Mouse (Mus musculus) cerebellum, postnatal 10 days (tissue): ENCODE measurements around the gene Ttc39b.

Experiments used
- DNase-seq, 2 experiments: peaks; one replicate each; pipeline ENCODE4 v3.0.0; 2021; ENCODE audit warnings: mixed read lengths in 2 of 2

Ttc39b gene

DNA sequence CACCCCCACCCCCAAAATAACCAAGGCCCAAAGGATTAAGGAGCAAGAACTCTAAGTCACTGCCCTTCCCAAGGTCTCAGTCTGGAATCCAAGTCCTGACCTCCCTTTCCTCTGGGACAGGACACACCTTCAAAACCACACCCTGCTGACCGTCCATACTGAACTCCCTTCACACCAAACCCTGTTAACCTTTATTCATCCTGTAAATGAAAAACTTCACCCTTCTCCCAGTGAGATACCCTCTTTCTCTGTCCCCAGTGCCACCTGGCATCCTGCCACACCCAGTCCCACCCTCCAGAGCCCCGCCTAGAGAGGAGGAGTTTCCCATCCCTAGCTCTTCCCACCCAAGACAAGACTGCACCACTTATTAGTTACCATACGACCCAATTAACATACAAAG is 7.3 kb downstream of the Ttc39b start:
- DNase-seq, result peak in 1 of 2 experiments; percentile 27

DNA sequence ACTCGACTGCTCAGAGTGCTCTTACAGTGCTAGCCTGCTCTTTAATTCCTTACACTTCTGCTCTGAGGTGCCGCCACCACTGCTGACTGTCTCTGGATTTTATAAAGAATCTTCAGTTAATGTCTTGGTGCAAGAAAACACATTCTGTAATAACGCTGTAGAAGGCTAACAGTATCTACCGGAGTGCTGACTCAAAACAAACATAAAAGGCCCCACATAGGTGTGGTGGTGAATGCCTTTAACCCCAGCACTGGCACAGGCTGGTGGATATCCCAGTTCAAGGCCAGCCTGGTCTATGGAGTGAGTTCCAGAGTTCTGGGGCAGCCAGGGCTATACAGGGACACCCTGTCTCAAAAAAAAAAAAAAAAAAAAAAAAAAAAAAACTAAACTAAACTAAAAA is 8.1 kb downstream of the Ttc39b start:
- DNase-seq, result no peak

DNA sequence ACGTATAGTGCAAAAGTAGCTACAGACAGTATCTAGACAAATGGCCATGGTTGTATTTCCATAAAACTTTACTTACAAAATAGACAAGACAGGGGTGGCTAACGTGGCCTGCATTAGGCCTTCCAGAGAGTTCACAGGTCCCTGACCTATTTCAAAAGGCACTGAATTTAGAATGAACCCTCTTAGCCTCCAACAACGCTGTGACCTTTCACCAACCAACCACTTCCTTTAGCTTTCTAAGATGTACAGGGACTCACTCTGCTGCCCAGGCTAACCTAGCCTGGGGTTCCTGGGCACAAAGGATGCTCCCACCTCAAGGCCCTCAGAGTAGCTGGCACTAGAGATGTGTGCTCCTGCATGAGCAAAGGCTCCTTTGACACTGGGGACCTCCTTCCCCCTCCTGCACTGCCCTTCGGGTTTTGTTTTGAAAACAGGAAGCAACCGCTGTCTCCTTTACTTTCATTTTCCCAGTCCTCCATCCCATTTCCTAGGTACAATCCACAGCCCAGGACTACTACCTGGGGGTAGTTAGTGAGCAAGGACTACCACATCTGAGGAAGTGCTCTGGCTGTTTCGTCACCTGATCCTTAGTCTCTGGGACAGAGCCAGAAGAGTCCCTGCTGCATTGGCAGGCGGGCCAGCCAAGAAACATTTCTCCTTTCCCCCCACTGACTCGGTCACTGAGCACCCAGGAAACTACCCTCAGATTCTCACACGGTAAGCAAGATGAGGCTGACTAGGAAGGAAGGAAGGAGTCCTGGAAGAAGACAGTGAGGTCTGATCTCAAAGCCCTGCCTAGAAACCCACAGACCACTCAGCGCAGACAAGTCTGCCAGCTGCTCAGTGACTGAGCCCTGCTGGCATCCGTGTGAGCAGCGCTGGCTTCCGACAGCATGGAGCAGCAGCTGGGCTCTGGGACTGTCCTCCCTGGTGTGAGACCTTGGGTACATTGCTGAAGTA is 8.9 kb downstream of the Ttc39b start:
- DNase-seq, result peak; percentile 50 to 64

DNA sequence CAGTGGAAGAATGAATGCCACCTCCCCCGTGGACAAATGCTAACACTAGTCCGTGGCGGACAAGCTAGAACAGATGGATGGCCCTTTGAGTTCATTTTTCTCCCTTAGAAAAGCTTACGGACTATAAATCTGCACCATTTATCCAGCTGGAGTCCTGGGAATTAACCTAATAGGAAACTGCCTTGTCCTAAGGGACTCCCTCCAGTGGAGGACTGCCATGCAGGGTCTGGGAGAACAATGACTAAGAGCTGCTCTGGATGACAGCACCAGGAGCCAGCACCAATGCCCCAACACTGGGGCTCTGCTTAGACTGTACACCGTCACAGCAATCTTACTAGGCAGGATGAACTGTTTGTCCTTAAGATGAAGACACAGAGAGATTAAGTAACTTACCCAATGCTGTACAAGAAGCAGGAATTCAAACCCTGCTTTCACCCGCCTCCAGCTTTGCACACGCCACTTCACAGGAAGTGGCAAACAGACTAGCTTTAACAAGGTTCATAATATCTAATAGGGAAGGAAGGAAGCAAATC is 9.7 kb downstream of the Ttc39b start:
- no peak for DNase-seq

DNA sequence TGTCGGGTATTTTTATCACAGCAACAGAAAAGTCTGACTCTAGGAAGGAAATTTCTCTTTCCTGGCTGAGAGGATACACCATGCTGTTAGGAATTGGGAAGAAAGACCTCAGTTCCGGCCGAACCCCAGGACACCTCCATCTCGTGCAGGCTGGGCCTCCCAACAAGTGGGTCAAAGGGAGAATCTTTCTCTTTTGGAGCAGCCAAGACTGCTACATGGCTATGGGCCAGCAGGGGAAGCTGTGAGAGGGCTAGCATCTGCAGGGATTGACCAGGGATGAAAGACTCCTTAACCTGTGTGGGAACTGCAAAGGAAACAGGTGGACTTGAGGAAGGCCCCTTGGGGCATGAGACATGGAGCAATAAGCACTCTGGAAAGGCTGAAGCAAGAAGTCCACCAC is 11.7 kb downstream of the Ttc39b start:
- DNase-seq, result peak; percentile 27 to 39

DNA sequence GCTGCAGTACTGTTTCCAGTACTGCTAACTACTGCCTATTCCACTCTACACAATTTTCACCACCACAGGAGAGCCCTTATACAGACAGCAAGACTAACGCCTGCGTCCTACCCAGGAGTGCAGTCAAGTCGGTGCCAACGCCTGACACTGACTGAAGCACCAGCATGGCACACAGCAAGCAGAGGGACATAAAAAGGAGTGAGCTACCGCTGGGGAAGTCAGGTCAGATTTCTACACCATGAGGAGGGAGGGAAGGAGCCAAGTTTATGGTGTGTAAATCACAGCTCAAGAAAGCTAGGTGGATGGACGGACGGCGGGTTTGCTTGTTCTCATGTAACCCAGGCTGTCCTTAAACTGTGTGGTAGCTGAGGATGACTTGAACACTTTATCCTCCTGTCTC is 12.6 kb downstream of the Ttc39b start:
- DNase-seq, result no peak

DNA sequence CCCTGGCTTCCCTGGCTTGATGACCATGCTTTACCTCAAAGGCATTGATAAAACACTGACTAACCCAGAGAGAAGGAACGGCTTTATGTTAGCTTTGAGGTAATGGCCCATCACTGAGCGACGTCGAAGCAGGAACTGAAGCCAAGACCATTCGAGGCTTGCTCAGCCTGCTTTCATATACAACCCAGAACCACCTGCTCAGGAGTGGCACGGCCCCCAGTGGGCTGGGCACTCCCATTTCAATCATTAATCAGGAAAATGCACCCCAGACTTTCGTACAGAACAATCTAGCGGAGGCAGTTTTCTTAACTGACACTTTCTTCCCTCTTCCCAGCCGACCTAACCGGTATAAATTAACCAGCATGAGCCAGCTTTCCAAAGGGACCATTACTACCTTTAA is 13.1 kb downstream of the Ttc39b start:
- DNase-seq, result no peak

DNA sequence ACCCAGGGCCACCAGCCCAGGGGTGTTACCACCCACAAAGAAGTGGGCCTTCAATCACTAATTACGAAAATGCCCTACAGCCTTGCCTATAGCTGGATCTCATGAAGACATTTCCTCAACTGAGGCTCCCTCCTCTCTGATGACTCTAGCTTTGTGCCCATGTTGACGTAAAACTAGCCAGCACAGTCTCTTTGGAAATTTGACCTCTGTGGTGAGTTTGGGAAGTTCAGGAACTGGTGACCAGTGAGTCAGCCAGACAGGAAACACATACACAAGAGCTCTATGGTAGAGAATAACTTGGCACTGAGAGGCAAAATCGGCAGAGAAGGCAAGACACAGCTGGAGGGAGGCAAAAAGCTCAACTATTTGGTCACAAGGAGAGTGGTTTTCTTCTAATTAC is 15.1 kb downstream of the Ttc39b start:
- no peak for DNase-seq

DNA sequence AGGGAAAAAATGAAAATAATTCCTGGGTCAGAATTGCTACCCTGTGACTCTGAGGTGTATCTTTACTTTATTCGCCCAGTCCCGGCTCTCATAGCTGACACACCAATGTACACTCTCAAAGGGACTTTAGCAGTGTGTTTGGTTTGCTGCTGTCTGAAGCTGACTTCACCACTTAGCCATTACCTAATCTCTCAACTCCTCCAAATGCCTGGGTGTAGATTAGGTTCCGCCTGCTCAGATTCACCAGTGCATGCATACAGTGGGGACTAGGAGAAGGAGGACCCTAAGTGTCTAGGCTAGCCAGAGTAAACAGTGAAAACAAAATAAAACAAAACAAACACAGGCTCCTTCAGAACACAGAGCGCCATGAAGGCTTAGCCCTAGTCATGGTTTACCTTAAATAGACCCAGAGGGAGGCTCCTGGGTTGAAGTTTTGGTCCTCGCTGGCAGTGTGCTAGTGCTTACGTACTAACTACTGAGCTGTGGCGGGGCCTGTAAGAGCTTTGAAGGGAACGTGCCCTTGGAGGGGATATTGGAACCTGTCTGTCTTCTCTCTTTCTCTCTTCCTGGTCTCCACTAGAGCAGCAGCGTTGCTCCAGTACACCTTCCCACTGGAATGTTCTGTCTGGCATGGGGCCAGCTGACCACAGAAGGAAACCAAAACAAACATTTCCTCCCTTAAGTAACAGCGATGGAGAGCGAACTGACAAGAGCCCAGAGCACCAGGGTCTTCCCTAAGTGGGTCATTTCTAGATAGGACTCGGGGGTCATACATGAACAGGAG is 16.2 kb downstream of the Ttc39b start:
- peak; percentile 32 to 35 for DNase-seq

DNA sequence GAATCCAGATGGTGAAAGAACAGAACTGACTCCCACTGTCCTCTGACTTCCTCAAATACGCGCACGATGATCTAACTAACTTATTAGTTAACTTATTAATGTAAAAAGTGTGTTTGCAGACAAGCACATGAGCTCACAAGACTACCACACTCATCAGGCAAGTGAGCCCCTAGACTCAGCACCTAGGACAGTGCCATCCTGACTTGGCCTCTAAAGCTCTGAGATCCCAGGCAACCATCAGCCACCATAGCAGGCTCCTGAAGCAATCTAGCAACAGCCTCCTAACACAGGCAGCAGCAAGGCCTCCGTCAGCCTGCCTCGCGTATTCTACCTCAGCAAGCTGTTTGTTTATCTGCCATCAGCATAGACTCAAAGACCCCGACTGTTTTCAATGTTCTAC is 17.2 kb downstream of the Ttc39b start:
- DNase-seq, result no peak

DNA sequence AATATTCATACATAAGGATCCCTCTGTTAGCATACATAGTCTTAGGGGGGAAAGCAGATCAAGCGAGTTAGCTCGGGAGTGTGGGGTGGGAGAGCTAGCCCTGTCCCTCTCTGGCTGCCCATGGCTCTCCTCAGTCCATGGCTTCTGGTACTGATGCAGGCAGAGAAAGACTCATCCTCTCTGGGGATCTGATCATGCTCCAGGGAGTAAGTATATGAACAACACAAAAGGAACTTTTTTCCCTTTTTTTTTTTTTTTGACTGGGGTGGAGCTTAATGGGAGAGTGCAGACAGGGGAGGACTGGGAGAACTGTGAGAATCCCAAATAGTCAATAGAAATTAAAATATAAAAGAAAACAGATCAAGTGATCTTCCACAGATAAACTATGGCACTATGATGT is 19.0 kb downstream of the Ttc39b start:
- DNase-seq, result no peak

DNA sequence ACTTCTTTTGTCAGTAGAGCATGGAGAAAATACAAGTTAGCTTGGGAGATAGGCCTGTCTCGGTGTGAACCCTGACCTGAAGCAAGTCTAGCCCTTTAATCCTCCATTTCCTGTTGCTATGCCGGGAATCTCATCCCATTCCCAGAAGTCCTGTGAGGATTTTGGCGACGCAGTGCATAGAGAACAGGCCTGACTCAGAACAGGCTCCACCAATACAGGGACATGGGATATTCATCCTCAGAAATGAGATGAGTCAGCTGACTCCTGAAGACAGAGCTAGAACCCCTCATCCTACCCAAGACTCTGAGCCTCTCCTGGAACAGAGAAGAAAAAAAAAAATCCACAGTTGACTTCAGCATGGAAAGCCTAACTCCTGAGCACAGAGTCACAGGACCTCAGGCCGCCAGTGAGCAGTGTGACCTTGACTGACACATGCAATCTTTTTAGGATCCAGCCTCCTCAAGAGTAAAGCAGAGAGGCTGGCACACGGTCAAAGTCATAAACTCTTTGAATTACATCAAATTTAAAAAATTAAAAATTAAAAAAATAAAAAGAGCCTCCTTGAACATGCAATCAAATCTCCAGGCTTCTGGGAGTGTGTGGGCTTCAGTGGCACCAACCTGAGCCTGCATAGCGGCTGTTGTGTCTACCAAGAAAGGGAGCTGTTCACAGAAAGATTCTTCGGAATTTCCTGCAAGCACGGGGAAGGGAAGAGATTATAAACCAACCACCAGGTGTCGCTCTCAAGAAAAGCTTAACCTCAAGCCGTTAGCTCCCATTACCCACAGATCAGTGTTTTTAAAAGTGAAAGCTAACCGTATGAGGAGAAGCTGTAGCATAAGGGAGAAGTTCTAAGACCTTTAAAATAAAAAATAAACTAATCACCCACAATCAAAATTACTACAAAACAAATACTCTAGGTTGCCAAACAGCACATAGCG is 20.9 kb downstream of the Ttc39b start:
- DNase-seq, result peak; percentile 88 to 92

DNA sequence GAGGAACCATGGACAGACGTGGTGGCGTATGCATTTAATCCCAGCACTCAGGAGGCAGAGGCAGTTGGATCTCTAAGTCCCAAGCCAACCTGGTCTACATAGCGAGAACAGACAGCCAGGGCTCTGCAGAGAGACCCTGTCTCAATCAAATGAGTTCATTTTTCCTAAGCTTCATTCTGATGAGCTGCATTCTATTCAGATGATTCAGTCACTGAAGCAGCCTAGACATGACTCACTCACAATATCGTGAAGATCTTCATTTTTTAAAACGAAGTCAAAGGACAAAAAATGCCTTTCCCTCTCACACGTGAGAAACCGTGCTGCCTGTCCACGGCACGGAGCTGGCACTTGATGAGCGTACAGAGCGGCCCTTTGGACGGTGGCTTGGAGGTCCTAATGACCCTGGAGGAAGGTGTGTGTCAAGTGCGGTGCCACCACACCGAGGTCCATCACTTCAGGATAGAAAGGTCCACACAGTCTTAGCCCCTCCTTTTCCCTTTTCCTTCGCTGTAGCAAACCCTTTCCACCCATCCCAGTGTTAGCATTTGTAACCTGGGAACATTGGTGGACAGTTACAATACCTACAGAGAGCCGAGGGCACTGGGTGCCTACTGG is 21.8 kb downstream of the Ttc39b start:
- no peak for DNase-seq

DNA sequence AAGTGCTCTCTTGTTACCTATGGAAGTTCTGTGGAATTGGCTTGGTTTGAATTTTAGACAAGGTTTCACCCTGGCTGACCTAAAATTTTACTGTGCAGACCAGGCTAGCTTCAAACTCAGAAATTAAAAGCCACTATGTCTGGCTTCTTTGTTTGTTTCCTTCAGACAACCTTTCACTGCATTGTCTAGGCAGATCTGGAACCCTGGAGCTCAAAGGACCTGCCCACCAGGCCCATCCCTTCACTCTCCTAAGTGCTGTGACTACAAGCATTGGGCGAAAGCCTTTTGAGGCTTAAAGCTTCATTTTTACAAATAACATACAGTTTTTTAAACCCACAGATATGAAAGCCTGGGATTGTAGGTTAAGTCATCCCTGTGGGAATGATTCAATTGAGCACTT is 22.3 kb downstream of the Ttc39b start:
- no peak for DNase-seq

DNA sequence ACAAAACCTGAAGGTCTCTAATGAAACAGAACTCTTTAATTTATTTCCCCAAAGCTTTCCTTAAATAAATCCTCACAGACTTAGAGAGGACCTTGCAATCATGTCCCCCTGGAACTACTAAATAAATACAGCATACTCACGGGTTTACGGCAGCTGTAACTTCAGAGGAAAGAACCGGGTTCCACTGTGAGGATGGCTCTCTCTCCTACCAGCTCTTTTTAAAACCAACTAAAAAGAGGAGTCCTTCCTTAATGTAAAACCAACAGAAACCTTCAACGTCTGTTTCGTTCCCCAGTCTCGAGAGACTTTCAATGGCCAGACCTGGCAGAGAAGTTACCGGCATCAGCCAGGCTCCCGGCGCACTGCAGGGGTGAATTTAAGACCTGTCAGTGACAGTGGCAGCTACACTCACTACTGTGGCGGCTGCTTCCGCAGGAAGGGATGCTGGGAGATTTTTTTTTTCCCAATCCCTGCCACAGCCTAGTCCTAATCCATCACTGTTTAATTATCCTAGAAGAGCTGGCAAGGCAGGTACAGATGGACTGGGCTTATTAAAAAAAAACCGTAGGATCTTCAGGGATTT is 39.2 kb downstream of the Ttc39b start:
- peak; percentile 82 to 85 for DNase-seq

DNA sequence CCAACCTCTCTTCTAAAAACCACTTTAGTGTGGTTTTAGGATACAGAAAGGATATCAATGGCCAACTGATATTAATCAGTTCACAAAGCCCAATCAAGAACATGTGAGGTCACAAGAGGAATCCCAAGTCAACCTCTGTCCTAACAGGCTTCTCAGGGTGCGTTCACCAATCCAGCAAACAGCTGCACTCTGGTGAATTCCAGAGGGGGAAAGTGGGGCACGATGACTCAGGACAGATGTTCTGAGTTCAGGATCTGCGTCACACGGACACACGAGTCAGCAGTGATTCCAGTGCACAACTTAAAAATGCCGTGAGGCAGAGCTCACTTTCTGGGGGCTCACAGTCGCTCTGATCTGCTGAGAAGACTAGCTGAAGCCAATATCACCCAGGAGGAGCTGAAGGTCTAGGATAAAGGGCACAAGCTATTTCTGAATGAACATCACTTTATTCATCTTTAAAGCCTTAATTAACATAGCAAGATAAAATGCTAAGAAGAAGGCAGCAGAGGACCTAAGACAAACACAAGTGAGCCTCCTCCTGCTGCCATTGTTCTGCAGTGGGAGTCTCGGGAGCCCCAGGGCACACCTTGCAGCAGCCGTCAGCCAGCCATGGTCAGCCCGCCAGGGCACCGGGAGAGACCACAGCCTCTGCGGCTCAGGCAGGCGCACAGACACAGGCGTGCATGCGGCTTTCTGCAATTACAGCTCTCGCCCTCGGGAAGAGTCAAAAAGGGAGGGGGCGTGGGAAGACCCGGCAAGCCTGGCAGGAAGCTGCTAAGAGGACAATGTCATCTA is 39.9 kb downstream of the Ttc39b start:
- DNase-seq, result peak; percentile 77 to 78

DNA sequence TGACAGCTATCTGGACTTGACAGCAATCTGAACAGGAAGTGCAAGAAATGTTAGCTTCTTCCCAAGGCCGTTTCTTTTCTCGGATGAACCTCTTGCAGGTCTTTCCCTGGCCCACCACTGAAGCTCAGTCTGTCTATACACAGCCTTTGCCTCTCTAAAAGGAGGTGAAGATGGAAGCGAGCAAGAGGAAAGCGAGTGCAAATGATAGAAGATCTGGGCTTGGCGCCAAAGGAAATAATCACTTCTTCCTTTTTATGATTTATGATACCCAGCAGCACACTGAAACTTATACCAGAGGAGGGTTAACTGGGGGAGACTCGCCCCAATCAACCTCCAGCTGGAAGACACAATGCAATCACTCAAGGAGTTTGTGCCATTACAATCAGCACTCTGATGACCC is 41.6 kb downstream of the Ttc39b start:
- no peak for DNase-seq

DNA sequence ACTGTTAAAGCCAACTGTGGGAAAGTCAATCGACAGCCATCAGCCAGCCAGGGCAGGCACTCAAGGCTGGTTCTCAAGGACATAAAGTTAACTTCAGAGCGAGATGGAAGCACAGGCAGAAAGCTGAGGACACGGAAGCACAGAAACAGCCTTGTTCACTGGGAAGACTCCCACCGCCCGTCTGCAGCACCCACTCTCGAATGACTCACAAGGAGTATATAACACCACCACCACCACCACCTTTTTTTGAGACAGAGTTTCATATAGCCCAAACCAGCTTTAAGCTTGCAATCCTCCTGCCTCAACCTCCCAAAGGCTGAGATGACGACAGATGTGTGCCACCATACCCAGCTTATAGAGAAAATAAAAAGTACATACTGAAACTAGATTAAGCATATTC is 44.8 kb downstream of the Ttc39b start:
- DNase-seq, result no peak

DNA sequence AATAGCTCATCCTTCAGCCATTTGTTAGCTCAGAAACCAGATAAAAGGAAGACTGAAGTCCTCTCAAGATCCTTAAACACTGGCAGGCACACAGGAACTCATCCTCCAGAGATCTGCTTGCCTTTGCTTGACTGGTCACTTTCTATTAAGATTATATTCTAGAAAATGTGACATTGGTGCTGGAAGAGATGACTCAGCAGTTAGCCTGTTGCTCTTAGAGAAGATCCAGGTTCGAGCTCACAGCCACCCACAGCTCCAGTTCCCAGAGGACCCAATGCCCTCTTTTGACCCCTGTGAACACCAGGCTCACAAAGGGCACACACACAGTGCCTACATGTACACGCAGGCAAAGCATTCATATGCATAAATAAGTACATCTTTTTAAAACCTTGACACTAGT is 49.8 kb downstream of the Ttc39b start:
- DNase-seq, result no peak

DNA sequence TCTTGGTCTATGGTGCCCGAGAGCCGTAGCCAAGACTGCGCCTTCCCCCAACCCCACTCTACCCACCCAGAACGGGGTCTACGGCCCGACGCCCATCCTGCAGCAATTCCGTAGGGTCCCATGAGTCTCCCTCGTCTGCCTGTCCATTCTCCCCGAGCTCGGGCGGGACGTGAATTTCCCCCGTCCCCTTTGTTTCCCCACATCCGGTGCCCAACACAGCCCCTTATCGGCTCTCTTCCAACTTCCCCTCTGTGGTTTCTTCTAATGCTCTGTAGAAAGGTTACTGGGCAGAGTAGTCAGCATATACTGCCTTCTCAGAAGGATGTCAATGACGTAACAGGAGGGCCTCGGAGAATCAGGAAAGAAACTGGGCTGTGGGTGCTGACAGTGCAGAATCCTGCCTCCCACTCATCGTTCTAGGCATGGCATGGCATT is 50.4 kb downstream of the Ttc39b start:
- no peak for DNase-seq
